In genomic region chr11:108162639-108163038, GRCm38 (mm10) we compare ENCODE assay signal across 14 mouse cellular contexts.
DNase-seq lines count a peak whose midpoint lies in the region; ATAC-seq and TF ChIP-seq lines count a peak whose summit lies in the region.
"Had no signal": no experiment of that assay in that cellular context is flagged by ENCODE, and none has a peak within 500 bp of the region (broad histone marks: within the 10 kb centered on the region; RNA-seq: fewer than 3 reads in every experiment).

No protein-coding gene starts in this region.

- H3K36me3 ChIP-seq in embryonic facial prominence, embryonic 10.5 days (replicated peaks), result no peaks in the 10 kb centered on the region
- H3K36me3 ChIP-seq in hindbrain, embryonic 13.5 days, result no peaks in the 10 kb centered on the region
- no peaks in the 10 kb centered on the region for H3K36me3 ChIP-seq in midbrain, postnatal 0 days (ENCODE audit: insufficient read depth, low read length)
- H3K36me3 ChIP-seq: limb, embryonic 15.5 days had no signal

- DNase-seq in brain, embryonic 14.5 days (ENCODE audit: low read depth), result peak; percentile 68
- DNase-seq in embryonic facial prominence, embryonic 10.5 days (ENCODE audit: low spot score), result no peak
- no peak for DNase-seq in midbrain, postnatal 0 days (ENCODE audit: low spot score)
- no peak for DNase-seq in cerebellum, postnatal 25 days
- DNase-seq in lung, postnatal 36 days, result no peak
- DNase-seq in cerebellum, adult 9-10 months, result no peak
- DNase-seq: adrenal gland, adult 8-10 months; cerebellum, adult 8-10 months; lung, adult 18-20 months; lung, postnatal 4 days; thymus, adult 2 months had no signal

- no peak overlapping the region for H3K4me3 ChIP-seq in embryonic facial prominence, embryonic 10.5 days
- H3K4me3 ChIP-seq in hindbrain, embryonic 13.5 days, result no peak overlapping the region
- H3K4me3 ChIP-seq in midbrain, postnatal 0 days (ENCODE audit: low read depth, low read length), result no peak overlapping the region
- H3K4me3 ChIP-seq: limb, embryonic 15.5 days had no signal

- no peak for TF ChIP-seq CTCF in brain, embryonic 14.5 days (IDR thresholded peaks at IDR 0.05; ENCODE audit: borderline replicate concordance, extremely low read depth, insufficient read depth, insufficient read length)
- no peak for TF ChIP-seq CTCF in midbrain, postnatal 0 days (IDR thresholded peaks at IDR 0.05)

- no peak overlapping the region for H3K9ac ChIP-seq in hindbrain, embryonic 13.5 days
- no peak overlapping the region for H3K9ac ChIP-seq in midbrain, postnatal 0 days (replicated peaks; ENCODE audit: low read length, poor library complexity, severe bottlenecking)
- H3K9ac ChIP-seq: limb, embryonic 15.5 days had no signal

- peaks cover 8% of the 10 kb centered on the region; the same call in 1 of the 2 replicates for H3K9me3 ChIP-seq in embryonic facial prominence, embryonic 10.5 days
- peaks cover 6% of the 10 kb centered on the region; the same call in 1 of the 2 replicates for H3K9me3 ChIP-seq in hindbrain, embryonic 13.5 days
- no peaks in the 10 kb centered on the region for H3K9me3 ChIP-seq in midbrain, postnatal 0 days (ENCODE audit: low read length)
- H3K9me3 ChIP-seq: limb, embryonic 15.5 days had no signal

- no peak for ATAC-seq in hindbrain, embryonic 13.5 days (ENCODE audit: low FRiP score)
- ATAC-seq in midbrain, postnatal 0 days (ENCODE audit: low FRiP score), result no peak
- ATAC-seq: CD4-positive, CD25-positive, alpha-beta regulatory T cell, adult 4 months had no signal

- peaks cover 19% of the 10 kb centered on the region for H3K4me1 ChIP-seq in embryonic facial prominence, embryonic 10.5 days
- peaks cover 11% of the 10 kb centered on the region for H3K4me1 ChIP-seq in hindbrain, embryonic 13.5 days (replicated peaks)
- no peaks in the 10 kb centered on the region; the same call in 1 of the 2 replicates for H3K4me1 ChIP-seq in midbrain, postnatal 0 days (ENCODE audit: insufficient read depth, low read length)
- H3K4me1 ChIP-seq: limb, embryonic 15.5 days had no signal

- WGBS in embryonic facial prominence, embryonic 10.5 days, result 88% methylated on average over 1 of the region's 1 CpGs
- 84% methylated on average over 1 of the region's 1 CpGs for WGBS in hindbrain, embryonic 13.5 days
- 57% methylated on average over 1 of the region's 1 CpGs for WGBS in midbrain, postnatal 0 days

- TF ChIP-seq POLR2A in brain, embryonic 14.5 days (IDR thresholded peaks at IDR 0.05; ENCODE audit: borderline replicate concordance, extremely low read depth, insufficient read depth, insufficient read length, poor library complexity, severe bottlenecking), result no peak

- no peaks in the 10 kb centered on the region for H3K27me3 ChIP-seq in embryonic facial prominence, embryonic 10.5 days (replicated peaks; ENCODE audit: low read depth, poor library complexity, severe bottlenecking)
- H3K27me3 ChIP-seq in hindbrain, embryonic 13.5 days, result no peaks in the 10 kb centered on the region
- H3K27me3 ChIP-seq in midbrain, postnatal 0 days (ENCODE audit: insufficient read depth, low read length), result no peaks in the 10 kb centered on the region
- H3K27me3 ChIP-seq: limb, embryonic 15.5 days had no signal

- peak overlapping the region; percentile 55; the same call in 1 of the 2 replicates for H3K27ac ChIP-seq in embryonic facial prominence, embryonic 10.5 days (replicated peaks)
- peak overlapping the region; percentile 25 for H3K27ac ChIP-seq in hindbrain, embryonic 13.5 days
- peak overlapping the region; percentile 32 for H3K27ac ChIP-seq in midbrain, postnatal 0 days (ENCODE audit: low read depth, low read length)
- H3K27ac ChIP-seq: limb, embryonic 15.5 days had no signal

- H3K4me2 ChIP-seq in hindbrain, embryonic 13.5 days, result no peak overlapping the region
- no peak overlapping the region for H3K4me2 ChIP-seq in midbrain, postnatal 0 days (ENCODE audit: low read depth, low read length, poor library complexity, severe bottlenecking)
- H3K4me2 ChIP-seq: limb, embryonic 15.5 days had no signal
